Mouse (Mus musculus): ENCODE measurements around the gene Zzz3.

DNA sequence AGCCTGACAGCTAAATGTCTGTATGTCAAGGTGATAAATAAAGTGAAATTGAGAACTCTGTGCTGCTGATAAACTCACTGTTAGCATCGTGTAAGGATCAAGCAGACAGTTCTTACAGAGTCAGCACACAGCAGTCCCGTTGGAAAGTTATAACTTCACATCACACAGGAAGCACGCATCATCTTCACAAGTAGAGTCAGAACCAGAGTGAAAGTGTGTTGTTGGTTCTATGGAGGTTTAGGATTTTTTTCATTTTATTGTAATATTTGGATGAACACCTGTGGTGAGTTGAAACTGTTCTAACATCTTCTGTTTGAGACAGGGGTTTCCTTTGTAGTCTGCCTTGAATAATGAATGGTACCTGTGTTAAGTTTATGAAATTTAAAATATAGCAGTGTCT is 48.8 kb downstream of the Zzz3 start:
- TF ChIP-seq CTCF (IDR thresholded peaks at IDR 0.05; ENCODE audit: borderline replicate concordance, insufficient read depth, low read length) = no peak
- no peak for TF ChIP-seq POLR2A (IDR thresholded peaks at IDR 0.05; ENCODE audit: low read depth, low read length)
